Mouse (Mus musculus) lung, postnatal 0 days (tissue): ENCODE data around the gene Pglyrp1.
A peak's percentile ranks its signal among the peaks of the same experiment; 100 is the strongest.

Source experiments
- CTCF ChIP-seq: IDR thresholded peaks from 2 replicates; pipeline ENCODE4 v1.5.1; 2016; ENCODE audit warnings: antibody characterized with exemption, mild to moderate bottlenecking
- EP300 ChIP-seq: IDR thresholded peaks from 2 replicates; pipeline ENCODE4 v1.6.1; 2016; ENCODE audit warnings: antibody characterized with exemption, mild to moderate bottlenecking, control low read depth

GRCm38 (mm10) chr7:18873253-18873652 is 2.1 kb downstream of the Pglyrp1 start:
- peak; percentile 93 for TF ChIP-seq CTCF
- no peak for TF ChIP-seq EP300
